In the genomic region with DNA sequence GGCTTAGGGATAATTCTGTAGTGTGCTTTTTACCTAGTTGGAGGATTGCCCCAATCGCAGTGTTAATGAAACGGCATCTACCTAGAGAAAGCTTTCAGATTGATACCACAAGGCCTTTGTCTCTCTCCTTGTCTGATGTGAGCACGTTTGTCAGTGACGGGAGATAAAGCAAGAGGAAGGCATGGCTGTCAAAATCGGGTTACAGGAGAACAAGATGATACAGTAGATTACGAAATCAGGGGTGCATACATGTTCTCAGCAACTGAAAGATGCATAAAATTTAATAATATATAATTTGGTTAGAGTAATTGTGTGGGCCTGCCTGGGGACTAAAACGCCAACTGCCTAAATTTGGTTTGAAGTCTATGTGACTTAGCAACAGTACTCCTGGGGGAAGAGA, we compare ENCODE assay signal across 29 mouse cellular contexts.
"Had no signal": no experiment of that assay in that cellular context is flagged by ENCODE, and none has a peak within 500 bp of the region (broad histone marks: within the 10 kb centered on the region; RNA-seq: fewer than 3 reads in every experiment).

No protein-coding gene starts in this region.

- H3K9ac ChIP-seq: heart, embryonic 12.5 days; heart, embryonic 13.5 days; heart, embryonic 15.5 days; hindbrain, embryonic 12.5 days; hindbrain, embryonic 13.5 days; hindbrain, embryonic 14.5 days; hindbrain, embryonic 15.5 days; intestine, embryonic 15.5 days; kidney, embryonic 15.5 days had no signal

- ATAC-seq: hindbrain, embryonic 16.5 days; hindbrain, postnatal 0 days; inflammation-experienced regulatory T-cells, adult 6 months had no signal

- H3K4me1 ChIP-seq: hindbrain, embryonic 10.5 days; hindbrain, embryonic 12.5 days; hindbrain, embryonic 13.5 days; hindbrain, embryonic 15.5 days had no signal

- H3K27ac ChIP-seq: heart, embryonic 10.5 days; heart, embryonic 13.5 days; heart, embryonic 15.5 days; hindbrain, embryonic 10.5 days; hindbrain, embryonic 12.5 days; hindbrain, embryonic 13.5 days; hindbrain, embryonic 14.5 days; hindbrain, embryonic 15.5 days; hindbrain, postnatal 0 days; intestine, embryonic 15.5 days; kidney, embryonic 15.5 days; kidney, postnatal 0 days; layer of hippocampus, adult 2 months had no signal

- H3K4me3 ChIP-seq: heart, embryonic 10.5 days; heart, embryonic 12.5 days; heart, embryonic 13.5 days; heart, embryonic 15.5 days; hindbrain, embryonic 10.5 days; hindbrain, embryonic 12.5 days; hindbrain, embryonic 13.5 days; hindbrain, embryonic 15.5 days; intestine, embryonic 15.5 days; kidney, embryonic 15.5 days; layer of hippocampus, adult 2 months had no signal

- DNase-seq: heart, postnatal 14 days; heart, postnatal 36 days; kidney, adult 11 months; kidney, adult 18-20 months; kidney, adult 2 months; kidney, adult 8-10 months; kidney, adult 9 months; kidney, postnatal 10 days; kidney, postnatal 14 days; kidney, postnatal 25 days; kidney, postnatal 4 days; layer of hippocampus, adult 9-11 months; layer of hippocampus, postnatal 36 days had no signal

- H3K27me3 ChIP-seq: heart, embryonic 15.5 days; hindbrain, embryonic 12.5 days; hindbrain, embryonic 13.5 days; hindbrain, embryonic 15.5 days; intestine, embryonic 15.5 days; kidney, embryonic 15.5 days had no signal

- H3K9me3 ChIP-seq: heart, embryonic 10.5 days; heart, embryonic 12.5 days; heart, embryonic 13.5 days; heart, embryonic 15.5 days; hindbrain, embryonic 10.5 days; hindbrain, embryonic 12.5 days; hindbrain, embryonic 13.5 days; hindbrain, embryonic 15.5 days; intestine, embryonic 15.5 days; kidney, embryonic 15.5 days had no signal

- H3K36me3 ChIP-seq: heart, embryonic 10.5 days; heart, embryonic 12.5 days; heart, embryonic 13.5 days; heart, embryonic 15.5 days; hindbrain, embryonic 10.5 days; hindbrain, embryonic 12.5 days; hindbrain, embryonic 13.5 days; hindbrain, embryonic 15.5 days; intestine, embryonic 15.5 days; kidney, embryonic 15.5 days had no signal

- H3K4me2 ChIP-seq: heart, embryonic 15.5 days; hindbrain, embryonic 12.5 days; hindbrain, embryonic 13.5 days; hindbrain, embryonic 14.5 days; hindbrain, embryonic 15.5 days; kidney, embryonic 15.5 days had no signal
